Mouse (Mus musculus): ENCODE measurements around the gene Tsc22d3.
"Not testable (repeated sequence)": the region's sequence is repeated elsewhere in the genome, so short reads cannot be mapped to it uniquely, and the experiment has no call there.

The Tsc22d3 gene

DNA sequence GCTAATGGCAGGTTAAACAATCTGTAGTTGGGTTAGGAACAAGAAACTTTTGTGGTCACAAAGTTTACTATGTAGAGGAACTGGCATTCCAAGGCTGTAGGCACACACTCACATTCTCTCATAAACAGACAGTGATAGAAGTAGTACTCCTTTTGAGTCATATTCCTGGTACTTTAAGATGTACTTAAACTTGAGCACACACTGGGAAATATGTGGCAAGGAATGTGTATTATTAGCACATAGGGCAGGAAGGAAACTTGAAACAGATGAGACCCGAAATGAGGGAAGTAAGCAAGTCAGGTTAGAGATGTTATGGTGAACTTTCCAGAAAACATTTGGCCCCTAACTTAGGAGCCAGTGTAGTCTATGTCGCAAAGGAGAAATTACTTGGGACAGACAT lies 34.7 kb downstream of the Tsc22d3 start:
- no peak for DNase-seq (ENCODE audit: low read depth, low spot score)

DNA sequence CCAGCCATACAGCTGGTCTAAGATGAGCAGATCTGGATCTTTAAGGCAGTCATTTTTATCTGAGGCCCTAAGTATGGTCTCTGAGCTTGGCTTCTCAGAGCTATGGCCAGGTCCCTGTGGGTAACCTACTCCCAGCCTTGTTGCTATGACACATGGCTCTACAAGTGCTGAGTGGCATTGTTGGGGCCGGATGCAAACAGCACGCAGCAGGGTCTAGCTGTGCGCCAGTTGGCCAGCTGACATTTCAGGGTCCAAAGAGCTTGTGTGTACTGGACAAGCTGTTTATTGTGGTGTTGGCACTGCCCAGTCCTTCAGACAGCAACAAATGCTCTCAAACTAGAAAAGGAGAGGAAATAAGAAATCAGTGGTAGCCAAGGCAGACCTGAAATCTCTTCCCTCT lies 35.2 kb downstream of the Tsc22d3 start:
- DNase-seq (ENCODE audit: low read depth, low spot score), result no peak

DNA sequence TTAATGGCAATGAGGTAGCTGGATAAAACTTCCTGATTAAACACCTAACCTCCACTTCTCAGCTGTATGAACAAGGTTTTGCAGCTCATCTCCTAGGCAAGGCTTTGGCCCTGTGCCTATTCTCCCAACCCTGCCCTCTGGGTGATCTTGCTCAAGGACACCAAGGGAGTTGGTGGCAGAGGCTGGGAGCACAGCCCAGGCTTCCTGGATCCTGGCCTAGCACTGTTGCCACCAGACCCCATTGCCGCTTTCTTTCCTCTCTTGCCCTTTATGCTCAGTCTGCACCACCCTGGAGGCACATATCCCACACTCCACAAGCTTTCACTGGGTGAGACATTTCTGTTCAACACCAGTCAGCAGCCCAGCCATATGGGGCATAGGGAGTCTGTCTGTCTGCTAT lies 35.7 kb downstream of the Tsc22d3 start:
- no peak for DNase-seq (ENCODE audit: low read depth, low spot score)

DNA sequence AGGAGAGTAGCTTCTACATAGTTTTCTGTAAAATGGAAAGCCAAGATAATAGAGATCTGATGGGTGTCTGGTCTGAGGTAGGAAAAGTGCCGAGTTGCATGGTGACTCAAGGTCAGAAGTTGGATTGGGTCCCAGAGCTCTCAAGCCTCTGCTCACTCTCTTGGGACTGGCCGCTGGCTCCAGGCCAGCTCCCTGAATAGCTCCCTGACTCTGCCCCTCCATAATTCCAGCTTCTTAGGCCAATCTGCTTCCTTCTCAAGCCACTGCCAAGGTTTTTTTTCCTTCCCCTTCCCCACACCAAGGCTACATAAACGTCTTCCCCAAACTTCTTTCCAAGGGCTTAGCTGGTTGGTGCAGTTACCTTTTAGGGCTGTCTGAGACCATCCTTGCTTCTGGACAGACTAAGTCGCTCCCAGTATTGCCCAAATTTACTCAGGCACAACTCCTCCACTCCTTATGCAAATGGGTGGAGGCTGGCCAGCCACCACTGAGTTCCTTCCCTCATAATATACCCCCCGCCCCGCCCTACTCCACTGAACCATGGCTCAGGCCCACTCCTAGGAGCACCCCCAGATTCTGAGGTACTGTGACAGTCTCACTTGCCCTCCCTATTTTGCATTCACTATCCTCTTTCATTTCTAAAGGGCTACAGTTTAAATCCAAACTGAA lies 42.1 kb downstream of the Tsc22d3 start:
- no peak for DNase-seq (ENCODE audit: low read depth, low spot score)

DNA sequence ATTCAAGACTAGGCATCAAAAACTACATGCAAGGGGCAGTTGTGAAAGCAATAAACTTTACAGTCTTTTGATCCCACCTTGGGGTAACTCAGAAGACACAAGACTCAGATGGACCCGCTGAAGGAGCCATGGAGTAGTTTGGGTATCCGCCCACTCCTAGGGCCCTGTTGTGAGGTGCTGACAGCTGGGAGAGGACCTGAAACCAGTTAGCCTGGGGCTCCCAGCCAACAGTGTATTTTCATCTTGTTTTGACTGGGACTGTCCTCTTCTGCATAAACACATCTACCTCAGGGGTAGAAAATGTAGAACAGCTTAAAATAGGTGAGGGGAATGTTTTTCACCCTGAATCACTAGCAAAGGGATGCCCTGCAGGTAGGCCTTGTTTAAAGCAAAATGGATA lies 44.5 kb downstream of the Tsc22d3 start:
- no peak for DNase-seq (ENCODE audit: low read depth, low spot score)

DNA sequence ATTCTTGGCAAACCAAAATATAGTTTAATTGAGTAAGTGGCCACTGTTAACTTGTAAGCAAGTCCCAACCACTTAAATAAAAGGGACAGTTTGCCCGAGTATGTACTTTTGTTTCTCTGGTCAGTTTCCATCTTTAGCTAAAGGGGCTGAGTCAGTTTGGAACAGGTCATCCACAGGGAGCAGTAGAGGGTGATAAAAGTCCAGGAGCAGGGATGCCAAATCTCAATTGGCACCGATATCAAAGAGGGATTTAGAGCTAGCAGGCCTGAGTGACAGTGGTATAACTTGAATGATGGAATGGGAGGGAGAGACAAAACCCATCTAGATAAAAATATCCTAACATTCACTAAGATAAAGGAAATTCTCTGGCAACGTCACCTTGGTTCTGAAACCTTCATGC lies 45.0 kb downstream of the Tsc22d3 start:
- no peak for DNase-seq (ENCODE audit: low read depth, low spot score)

DNA sequence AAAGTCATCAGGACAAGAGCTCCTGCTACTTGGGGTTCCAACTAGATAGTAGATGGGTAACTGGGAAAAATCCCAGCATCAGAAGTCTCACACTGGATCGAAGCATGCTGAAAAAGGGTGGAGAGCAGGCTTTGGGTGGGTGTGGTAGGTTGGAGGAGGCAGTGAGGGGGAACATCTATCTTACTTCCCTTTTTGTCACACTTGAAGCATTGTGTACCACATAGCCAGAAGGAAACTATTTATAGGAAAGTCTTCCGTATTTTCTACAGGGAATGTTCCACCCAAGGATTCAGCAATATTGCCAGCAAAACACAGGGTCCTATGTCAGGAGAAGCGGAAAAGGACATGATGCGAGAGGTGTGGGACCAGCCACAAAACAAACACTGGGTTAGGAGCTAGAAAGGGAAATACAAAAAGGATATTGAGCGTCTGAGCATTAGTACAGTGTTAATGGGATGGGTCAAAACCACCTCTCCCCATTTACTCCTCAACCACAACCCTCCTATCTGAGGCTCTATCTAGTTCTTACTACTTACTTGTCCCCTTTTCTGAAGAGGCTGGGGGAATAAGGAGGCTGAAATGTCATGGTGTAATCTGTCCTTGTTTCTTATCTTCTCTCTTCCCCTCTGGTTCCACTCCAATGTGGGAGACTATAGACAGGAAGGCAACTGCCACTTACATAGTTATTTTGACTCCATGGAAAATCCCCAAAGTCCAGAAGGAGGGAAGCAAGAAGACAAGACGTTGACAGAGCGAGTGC lies 52.6 kb downstream of the Tsc22d3 start:
- no peak for DNase-seq (ENCODE audit: low read depth, low spot score)

DNA sequence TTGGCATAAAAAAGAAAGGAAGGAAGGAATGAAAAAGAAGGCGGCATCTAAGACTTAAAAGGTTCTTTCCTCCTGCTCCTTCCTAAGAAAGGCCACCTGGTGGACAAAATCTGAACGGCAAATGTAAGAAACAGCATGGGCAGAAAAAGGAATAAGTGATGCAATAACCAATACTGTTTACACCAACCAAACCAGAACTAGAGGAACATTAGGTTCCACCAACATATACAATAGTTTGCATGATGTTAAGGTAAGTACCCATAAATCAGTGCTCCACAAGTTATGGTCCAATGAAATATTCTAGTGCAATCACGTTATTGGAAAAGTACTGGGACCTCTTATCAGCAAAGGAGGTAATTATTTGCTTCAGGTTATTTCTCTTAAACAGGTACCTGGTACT lies 55.7 kb downstream of the Tsc22d3 start:
- peak; percentile 40 for DNase-seq (ENCODE audit: low read depth, low spot score)

DNA sequence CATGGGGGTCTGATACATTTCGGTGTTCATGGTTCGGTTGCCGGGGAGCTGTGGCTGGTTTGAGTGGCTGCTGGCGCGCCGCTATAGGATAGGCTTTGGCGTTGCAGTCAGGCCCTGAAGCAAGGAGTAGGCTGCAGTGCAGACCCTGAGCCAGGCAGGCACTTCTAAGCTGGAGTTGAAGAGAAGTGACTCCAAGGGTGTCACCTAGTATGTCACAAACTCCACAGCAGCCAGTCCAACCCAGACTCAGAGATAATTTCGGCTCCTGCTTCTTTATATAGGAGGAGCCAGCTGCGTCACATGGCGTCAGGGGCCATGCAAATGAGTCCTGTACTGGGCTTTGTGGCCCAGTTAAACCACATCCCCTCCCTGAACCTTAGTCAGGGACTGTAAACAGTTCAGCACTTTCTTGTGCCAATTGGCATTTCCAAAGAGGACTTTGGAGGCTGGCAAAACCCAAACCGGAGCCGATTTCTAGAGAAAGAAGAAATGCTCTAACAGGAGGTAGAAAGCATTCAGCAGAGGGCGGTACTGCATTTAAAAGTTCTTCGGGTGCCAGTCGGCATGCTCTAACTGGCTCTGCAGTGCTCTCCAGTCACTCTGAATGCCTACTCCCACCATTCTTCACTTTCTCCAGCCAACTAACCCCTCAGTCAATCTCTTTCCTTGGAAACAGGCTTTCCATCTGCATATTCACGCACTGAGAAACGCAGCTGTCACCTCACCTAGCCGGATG lies 57.4 kb downstream of the Tsc22d3 start:
- DNase-seq (ENCODE audit: low read depth, low spot score), result peak; percentile 40

DNA sequence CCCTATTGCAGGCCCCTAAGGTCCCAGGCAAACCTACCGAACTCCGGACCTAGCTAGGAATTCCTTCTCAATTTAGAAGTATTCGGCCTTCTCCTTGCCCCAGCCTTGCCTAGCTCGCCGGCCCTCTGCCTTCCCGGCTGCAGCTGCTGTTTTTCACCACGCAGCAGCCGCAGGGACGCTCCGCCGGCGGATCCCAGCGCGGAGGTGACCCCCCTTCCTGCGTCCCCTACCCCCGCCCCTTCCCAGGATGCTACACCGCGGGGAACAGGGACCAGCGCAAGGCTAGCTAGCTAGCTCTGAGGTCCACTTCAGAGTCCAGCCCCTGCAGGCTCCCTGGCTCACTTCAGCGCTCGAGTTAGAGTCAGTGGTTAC lies 58.0 kb downstream of the Tsc22d3 start:
- peak; percentile 26 for DNase-seq (ENCODE audit: low read depth, low spot score)

DNA sequence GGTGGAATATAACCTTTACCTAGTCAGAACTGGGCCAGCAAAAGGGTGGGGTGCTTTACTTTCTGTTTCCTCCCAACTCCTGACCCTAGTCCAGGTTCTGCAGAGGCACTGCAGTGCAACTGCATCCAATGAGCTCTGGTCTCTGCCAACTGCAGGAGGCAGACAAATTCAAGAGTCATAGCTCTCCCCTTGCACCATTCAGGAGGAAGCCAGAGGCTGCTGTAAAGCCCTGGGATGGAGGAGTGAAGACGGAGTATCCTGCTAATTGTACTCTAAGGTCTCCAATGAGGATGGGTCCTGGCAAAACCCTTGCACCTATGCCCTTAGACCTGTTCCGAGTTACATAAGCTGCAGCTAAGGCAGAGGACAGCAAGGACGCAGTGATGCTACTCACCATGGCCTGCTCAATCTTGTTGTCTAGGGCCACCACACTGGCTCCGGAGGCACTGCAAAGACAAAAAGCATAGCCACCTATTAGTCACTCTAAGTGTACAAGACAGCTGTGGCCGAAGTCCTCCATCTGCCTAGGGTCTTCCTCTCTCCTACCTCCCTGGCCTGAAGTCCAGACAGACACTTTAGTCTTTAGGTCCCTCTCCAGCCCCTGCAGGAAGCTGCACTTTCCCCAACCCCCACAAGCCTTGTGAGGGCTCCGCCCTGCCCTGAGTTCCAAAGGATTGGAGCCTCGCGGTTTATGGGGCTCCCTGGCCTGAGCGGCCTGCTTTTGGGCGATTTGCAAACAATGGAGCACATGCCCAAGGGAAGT lies 58.6 kb downstream of the Tsc22d3 start:
- peak; percentile 14 for DNase-seq (ENCODE audit: low read depth, low spot score)

DNA sequence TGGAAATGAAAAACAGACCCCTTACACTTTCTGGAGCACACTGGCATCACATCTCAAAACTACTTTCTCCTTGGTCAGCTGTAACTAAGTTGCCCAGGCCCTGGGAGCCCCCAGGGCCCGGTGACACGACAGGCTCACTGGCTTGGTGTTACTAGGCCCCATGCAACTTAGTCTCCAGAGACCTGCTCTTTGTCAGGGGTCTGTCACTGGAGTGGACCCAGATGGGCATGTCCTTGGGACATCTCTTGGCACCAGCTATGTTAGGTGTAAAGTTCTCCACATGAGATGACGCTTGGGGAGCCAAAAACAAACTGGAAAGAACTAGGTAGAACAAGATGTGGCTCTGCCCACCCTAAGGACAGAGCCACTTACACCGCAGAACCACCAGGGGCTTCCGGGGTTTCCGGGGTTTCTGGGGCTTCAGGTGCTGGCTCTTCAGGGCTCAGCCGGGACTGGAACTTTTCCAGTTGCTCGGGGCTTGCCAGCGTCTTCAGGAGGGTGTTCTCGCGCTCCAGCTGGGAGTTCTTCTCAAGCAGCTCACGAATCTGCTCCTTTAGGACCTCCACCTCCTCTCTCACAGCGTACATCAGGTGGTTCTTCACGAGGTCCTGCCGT lies 59.9 kb downstream of the Tsc22d3 start:
- DNase-seq (ENCODE audit: low read depth, low spot score), result no peak

DNA sequence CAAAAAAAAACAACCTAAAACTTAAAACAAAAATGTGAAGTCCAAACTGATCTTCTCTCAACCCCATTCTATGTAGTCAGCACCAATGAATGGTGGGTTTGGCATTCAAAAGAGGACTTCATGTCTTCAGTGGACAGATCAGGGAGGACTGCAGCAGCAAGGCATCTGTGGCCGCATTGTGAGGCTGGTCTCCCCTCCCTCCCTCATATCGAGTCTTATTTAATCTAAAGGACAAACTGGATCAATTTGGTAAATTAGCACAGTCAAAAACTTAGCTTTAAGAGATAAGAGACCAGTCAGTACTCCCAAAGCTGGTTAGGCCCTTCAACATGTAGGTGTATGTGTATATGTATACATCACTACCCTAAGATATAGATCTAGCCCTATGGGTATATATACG lies 60.6 kb downstream of the Tsc22d3 start:
- DNase-seq (ENCODE audit: low read depth, low spot score), result not testable (repeated sequence)

DNA sequence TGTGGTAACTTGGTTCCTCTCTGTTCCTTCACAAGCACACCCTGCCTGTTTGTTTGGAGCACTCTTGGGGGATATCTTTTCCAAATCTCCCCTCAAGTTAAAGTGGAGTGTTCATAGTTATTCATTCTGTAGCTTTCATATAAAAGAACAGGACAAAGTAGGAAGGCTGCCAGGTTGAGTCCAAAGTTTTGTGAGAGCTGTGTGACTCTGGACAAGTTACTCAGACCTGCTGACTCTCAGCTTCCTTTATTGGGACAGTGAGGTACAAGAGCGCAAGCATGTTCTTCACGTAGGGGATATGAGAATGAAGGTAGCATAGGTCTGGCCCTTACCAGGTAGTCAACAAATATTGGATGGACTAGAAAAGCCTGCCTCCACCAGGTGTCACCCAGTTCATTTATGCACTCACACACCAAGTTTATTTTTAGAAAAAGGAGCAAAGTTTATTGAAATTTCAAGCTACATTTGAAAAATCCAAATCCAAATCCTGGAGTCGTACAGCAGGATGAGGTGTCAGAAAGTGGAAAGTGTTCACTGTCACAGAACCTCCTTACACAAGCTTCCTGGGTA lies 61.3 kb downstream of the Tsc22d3 start:
- DNase-seq (ENCODE audit: low read depth, low spot score), result no peak

DNA sequence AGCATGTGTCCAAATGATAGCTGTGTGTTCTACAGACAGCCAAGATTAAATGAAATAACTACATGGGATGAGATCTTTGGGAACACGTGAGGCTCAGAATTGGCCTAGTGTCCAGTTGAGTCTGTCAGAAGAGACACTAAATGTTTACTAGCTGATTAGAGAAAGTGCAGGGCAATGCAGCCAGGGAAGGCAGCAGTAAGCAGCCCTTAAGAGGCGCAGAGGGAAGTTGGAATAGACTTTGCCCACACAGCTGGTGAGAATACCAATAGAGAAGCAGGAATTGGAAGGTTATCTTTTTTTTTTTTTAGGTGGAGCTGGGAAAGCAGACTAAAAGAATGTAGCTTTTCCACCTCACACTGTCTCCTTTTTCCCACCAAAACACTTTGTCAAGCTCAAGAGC lies 61.8 kb downstream of the Tsc22d3 start:
- no peak for DNase-seq (ENCODE audit: low read depth, low spot score)

DNA sequence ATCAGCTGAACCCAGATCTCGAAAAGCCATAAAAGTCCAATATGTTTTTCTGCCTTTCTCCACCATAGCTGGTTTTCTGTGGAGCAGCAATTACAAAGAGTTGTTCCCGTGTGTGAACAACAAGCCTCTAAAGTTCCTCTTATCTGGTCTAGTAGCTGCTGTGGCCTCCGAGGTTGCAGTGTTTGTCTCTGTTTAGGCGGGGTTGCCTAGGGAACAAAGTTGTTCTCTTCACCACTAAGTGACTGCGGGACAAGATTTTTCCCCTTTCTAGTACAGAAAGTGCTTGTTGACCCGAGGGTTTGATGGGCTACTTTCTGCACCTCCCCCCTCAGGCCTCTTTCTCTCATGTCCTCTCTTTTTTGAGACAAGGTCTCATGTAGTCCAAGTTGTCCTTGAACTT lies 62.8 kb downstream of the Tsc22d3 start:
- no peak for DNase-seq (ENCODE audit: low read depth, low spot score)

DNA sequence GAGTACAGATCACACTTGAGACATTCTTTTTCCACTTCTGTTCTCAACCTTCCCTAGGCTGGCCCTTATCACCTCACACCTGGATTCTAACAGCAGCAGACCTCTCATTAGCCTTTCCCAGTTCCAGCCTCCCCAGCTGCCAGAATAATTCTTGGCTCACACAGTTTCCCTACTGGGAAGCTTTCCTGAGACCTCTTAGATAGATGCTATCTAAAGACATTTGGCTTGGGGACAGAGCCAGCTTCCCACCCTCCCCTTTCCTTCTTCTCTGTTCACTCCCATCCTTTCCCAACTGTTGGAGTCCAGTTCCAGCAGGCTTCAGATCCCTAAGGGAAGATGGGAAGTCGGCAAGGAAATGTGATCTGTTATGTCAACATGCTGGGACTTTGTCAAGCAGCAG lies 65.0 kb downstream of the Tsc22d3 start:
- no peak for DNase-seq (ENCODE audit: low read depth, low spot score)

DNA sequence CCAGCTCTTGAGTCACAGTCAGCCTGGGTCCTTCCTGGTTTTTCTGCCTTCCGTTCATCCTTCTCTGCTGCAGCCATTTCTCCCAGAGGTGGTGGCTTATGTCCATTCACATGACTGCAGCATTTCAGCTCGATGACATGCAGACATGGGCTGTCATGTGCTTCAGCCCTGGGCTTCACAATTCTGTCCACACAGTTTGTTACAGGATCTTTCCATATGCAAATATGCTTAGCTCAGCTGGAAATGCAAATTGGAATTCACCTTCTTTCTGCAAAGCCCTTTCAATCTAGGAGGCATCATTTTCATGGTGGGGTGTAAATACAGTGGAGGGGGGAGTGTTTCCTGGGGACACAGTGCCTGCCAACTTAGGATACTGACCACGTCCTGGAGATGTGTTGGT lies 66.2 kb downstream of the Tsc22d3 start:
- no peak for DNase-seq (ENCODE audit: low read depth, low spot score)

DNA sequence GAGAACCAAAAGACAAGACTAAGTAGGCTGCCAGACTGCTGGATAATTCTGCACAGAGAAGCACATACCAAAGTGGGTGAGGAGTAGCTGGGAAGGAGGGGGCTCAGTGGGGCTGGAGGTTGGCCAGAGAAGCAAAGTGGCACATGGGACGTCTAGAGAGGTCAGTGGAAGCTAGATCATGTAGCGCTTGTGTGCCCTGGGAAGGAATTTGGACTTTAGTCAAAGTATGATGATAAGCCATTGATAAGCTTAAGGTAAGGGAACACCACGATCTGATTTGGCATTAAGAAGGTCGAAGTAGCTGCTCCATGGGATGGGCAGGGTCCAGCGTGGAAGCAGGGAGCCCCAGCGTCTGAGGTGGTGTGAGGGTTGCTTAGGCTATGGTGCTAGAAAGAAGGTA lies 68.1 kb downstream of the Tsc22d3 start:
- no peak for DNase-seq (ENCODE audit: low read depth, low spot score)

DNA sequence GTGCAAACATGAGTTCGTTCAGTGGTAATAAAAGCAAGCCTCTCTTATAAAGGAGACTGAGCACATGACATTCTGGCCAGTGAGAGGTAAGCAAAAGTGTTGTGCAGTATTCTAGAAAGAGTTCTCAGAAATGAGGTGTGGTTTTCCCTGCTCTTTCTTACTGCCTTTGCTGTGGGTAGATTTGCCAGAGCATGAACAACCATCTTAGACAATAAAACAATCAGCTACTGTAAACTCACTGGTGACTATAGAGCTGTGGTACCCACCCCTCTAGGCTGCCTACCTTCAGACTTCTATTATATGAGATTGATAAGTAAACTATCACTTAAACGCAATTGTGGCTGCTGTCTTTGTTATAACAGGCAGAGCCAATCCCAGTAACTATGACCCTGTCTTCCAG lies 69.1 kb downstream of the Tsc22d3 start:
- DNase-seq (ENCODE audit: low read depth, low spot score), result no peak

DNA sequence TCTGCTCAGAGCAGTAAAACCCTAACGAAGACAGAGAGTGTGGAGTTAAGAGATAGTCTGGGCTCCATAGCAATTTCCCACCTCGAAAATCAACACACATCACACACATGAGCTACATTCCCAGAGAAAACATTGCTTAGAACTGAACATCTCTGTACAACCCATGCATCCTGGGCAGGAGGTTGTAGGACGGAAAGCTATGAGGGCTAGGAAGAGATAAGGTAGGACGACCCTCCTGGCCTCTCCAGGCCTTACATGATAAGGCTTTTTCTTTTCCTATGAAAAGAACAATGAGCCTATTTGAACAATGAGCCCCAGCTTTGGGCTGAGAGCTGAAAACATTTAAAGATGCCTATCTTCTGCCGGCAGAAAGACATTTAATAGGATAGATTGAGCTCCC lies 69.8 kb downstream of the Tsc22d3 start:
- no peak for DNase-seq (ENCODE audit: low read depth, low spot score)
